Mouse (Mus musculus): ENCODE results near the gene Gm1123. TPM values are rescaled to one million over a fixed set of nuclear protein-coding genes. Genes with fewer than 3 reads are reported as not detected.
A peak's percentile ranks its signal among the peaks of the same experiment; 100 is the strongest.

The Gm1123 gene
- polyA plus RNA-seq, 1 experiment from 2014 or later: 0.18 TPM

GRCm38 (mm10) chr9:99062544-99062943 lies 27.0 kb upstream of the Gm1123 start:
- H3K36me3 ChIP-seq (ENCODE audit: control insufficient read depth, insufficient read depth, low read length): peaks cover 34% of the 10 kb centered on the region; the same call in 1 of the 2 replicates
- no peaks in the 10 kb centered on the region for H3K9me3 ChIP-seq (ENCODE audit: control insufficient read depth, low read length)
- H3K27ac ChIP-seq (replicated peaks in 1 of 2; ENCODE audit: control insufficient read depth in 1 of 2, insufficient read depth in 1 of 2, low read depth in 2 of 2, low read length in 2 of 2): no peak overlapping the region
- H3K27me3 ChIP-seq (ENCODE audit: control insufficient read depth, insufficient read depth, low read length): no peaks in the 10 kb centered on the region
- no peak overlapping the region for H3K9ac ChIP-seq (ENCODE audit: low read length)
- ATAC-seq (ENCODE audit: insufficient number of reproducible peaks, insufficient read depth, low FRiP score, low read depth): no peak
- H3K4me1 ChIP-seq (ENCODE audit: control insufficient read depth in 2 of 2, insufficient read depth in 2 of 2, low read length in 2 of 2): no peaks in the 10 kb centered on the region
- no peak overlapping the region for H3K4me2 ChIP-seq (ENCODE audit: low read length)
- WGBS: 44% methylated on average over 7 of the region's 7 CpGs
- no peak overlapping the region for H3K4me3 ChIP-seq (ENCODE audit: control insufficient read depth in 1 of 2, insufficient read depth in 1 of 2, low read depth in 1 of 2, low read length in 2 of 2)

DNA sequence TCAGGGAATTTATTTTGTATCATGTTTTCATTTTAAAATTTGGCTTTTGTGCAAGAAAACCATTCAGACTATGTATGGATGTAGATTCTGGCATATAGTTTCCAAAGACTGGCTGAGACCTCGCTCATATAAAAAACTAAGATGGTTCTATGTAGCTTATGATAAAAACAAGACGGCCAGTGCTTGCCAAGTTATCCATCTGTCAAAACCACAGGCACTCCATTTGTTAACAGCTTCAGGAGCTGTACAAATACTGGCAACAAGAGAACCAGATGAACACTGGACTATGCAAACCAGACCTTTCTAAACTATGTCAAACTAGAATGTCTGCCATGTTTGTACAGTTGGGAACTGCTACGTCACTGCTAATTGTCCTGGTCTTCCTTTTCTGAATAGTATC lies 22.2 kb upstream of the Gm1123 start:
- no peaks in the 10 kb centered on the region for H3K27me3 ChIP-seq (ENCODE audit: control insufficient read depth, insufficient read depth, low read length)
- 81% methylated on average over 3 of the region's 3 CpGs for WGBS
- H3K27ac ChIP-seq (replicated peaks in 1 of 2; ENCODE audit: control insufficient read depth in 1 of 2, insufficient read depth in 1 of 2, low read depth in 2 of 2, low read length in 2 of 2): no peak overlapping the region
- no peak for ATAC-seq (ENCODE audit: insufficient number of reproducible peaks, insufficient read depth, low FRiP score, low read depth)
- no peak overlapping the region for H3K4me3 ChIP-seq (ENCODE audit: control insufficient read depth in 1 of 2, insufficient read depth in 1 of 2, low read depth in 1 of 2, low read length in 2 of 2)
- no peak overlapping the region for H3K4me2 ChIP-seq (ENCODE audit: low read length)
- H3K36me3 ChIP-seq (ENCODE audit: control insufficient read depth, insufficient read depth, low read length): peaks cover 25% of the 10 kb centered on the region; the same call in 1 of the 2 replicates
- H3K9ac ChIP-seq (ENCODE audit: low read length): no peak overlapping the region
- peaks cover 0 to 6% of the 10 kb centered on the region in 2 experiments; a peak in 1 of 4 replicates for H3K4me1 ChIP-seq (ENCODE audit: control insufficient read depth in 2 of 2, insufficient read depth in 2 of 2, low read length in 2 of 2)
- H3K9me3 ChIP-seq (ENCODE audit: control insufficient read depth, low read length): no peaks in the 10 kb centered on the region

- WGBS: 21% methylated on average over 6 of the region's 6 CpGs
- peak overlapping the region in 1 of 2 experiments; percentile 29; a peak in 2 of 4 replicates for H3K27ac ChIP-seq (replicated peaks in 1 of 2; ENCODE audit: control insufficient read depth in 1 of 2, insufficient read depth in 1 of 2, low read depth in 2 of 2, low read length in 2 of 2)
- no peak; the same call in 1 of the 2 replicates for ATAC-seq (ENCODE audit: insufficient number of reproducible peaks, insufficient read depth, low FRiP score, low read depth)
Observed at GRCm38 (mm10) chr9:99049760-99050159, 14.2 kb upstream of the Gm1123 start.

DNA sequence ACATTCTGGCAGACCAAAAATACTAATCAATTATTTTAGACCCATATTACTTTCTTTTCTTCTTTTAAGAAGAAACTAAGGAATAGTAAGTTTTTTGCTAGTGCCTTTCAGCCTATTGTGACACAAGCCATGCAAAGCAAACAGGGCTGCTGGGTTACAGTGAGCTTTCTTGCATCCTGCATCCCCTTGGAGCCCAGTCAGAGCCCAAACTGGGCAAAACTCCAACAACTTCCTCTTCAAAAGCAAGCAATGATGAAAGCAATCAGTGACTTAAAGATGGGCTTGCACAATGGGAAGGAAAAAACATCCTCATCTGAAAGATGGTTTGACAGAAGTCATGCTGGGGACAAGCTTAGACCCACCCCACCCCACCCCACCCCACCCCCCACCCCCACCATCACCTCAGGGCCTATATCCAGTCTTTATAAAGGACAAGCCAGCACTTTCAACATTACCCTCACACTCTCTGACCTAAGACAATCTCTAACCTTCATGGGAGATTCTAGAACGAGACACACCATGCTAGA lies 13.3 kb upstream of the Gm1123 start:
- peaks cover 7% of the 10 kb centered on the region; the same call in 1 of the 2 replicates for H3K36me3 ChIP-seq (ENCODE audit: control insufficient read depth, insufficient read depth, low read length)
- H3K27me3 ChIP-seq (ENCODE audit: control insufficient read depth, insufficient read depth, low read length): no peaks in the 10 kb centered on the region
- peaks cover 8 to 21% of the 10 kb centered on the region in 2 experiments for H3K4me1 ChIP-seq (ENCODE audit: control insufficient read depth in 2 of 2, insufficient read depth in 2 of 2, low read length in 2 of 2)
- no peak for ATAC-seq (ENCODE audit: insufficient number of reproducible peaks, insufficient read depth, low FRiP score, low read depth)
- no peaks in the 10 kb centered on the region for H3K9me3 ChIP-seq (ENCODE audit: control insufficient read depth, low read length)
- 44% methylated on average over 1 of the region's 1 CpGs for WGBS
- no peak overlapping the region for H3K4me3 ChIP-seq (ENCODE audit: control insufficient read depth in 1 of 2, insufficient read depth in 1 of 2, low read depth in 1 of 2, low read length in 2 of 2)
- H3K27ac ChIP-seq (replicated peaks in 1 of 2; ENCODE audit: control insufficient read depth in 1 of 2, insufficient read depth in 1 of 2, low read depth in 2 of 2, low read length in 2 of 2): no peak overlapping the region
- no peak overlapping the region for H3K9ac ChIP-seq (ENCODE audit: low read length)
- H3K4me2 ChIP-seq (ENCODE audit: low read length): no peak overlapping the region

More at GRCm38 (mm10) chr9:99049760-99050159, 14.2 kb upstream of the Gm1123 start:
- Histone ChIP-seq H3K4me1 (ENCODE audit: control insufficient read depth in 2 of 2, insufficient read depth in 2 of 2, low read length in 2 of 2) (peaks cover 8 to 23% of the 10 kb centered on the region in 2 experiments), H3K4me2 (ENCODE audit: low read length) (no peak overlapping the region; the same call in 1 of the 2 replicates), H3K27me3 (ENCODE audit: control insufficient read depth, insufficient read depth, low read length) (no peaks in the 10 kb centered on the region), H3K9ac (ENCODE audit: low read length) (no peak overlapping the region), H3K36me3 (ENCODE audit: control insufficient read depth, insufficient read depth, low read length) (peaks cover 7% of the 10 kb centered on the region; the same call in 1 of the 2 replicates), H3K4me3 (ENCODE audit: control insufficient read depth in 1 of 2, insufficient read depth in 1 of 2, low read depth in 1 of 2, low read length in 2 of 2) (no peak overlapping the region), H3K9me3 (ENCODE audit: control insufficient read depth, low read length) (no peaks in the 10 kb centered on the region)

DNA sequence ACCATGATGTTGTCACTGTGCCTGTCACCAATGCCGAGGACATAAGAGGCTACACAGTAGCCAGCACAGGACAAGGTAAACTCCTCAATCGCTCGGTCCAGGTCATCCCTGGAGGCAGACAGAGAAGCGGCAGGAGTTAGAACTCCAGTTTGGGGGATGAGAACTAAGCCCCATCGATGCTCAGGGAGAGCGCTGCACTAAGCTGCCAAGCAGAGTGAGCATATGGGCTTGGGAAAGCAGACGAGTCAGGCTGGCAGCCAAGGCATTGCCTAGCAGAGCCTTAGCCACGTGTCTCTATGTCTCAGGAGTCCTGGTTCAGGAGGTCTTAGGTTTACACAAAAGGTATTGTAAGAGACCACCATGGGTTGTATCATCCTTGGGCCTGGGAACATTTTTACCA lies 9.2 kb upstream of the Gm1123 start:
- H3K36me3 ChIP-seq (ENCODE audit: control insufficient read depth, insufficient read depth, low read length): peaks cover 20% of the 10 kb centered on the region
- H3K27ac ChIP-seq (replicated peaks in 1 of 2; ENCODE audit: control insufficient read depth in 1 of 2, insufficient read depth in 1 of 2, low read depth in 2 of 2, low read length in 2 of 2): no peak overlapping the region
- H3K9me3 ChIP-seq (ENCODE audit: control insufficient read depth, low read length): no peaks in the 10 kb centered on the region
- 94% methylated on average over 8 of the region's 8 CpGs for WGBS
- no peak for ATAC-seq (ENCODE audit: insufficient number of reproducible peaks, insufficient read depth, low FRiP score, low read depth)
- no peak overlapping the region for H3K9ac ChIP-seq (ENCODE audit: low read length)
- no peak overlapping the region for H3K4me2 ChIP-seq (ENCODE audit: low read length)
- peaks cover 3 to 11% of the 10 kb centered on the region in 2 experiments for H3K4me1 ChIP-seq (ENCODE audit: control insufficient read depth in 2 of 2, insufficient read depth in 2 of 2, low read length in 2 of 2)
- H3K27me3 ChIP-seq (ENCODE audit: control insufficient read depth, insufficient read depth, low read length): no peaks in the 10 kb centered on the region
- no peak overlapping the region for H3K4me3 ChIP-seq (ENCODE audit: control insufficient read depth in 1 of 2, insufficient read depth in 1 of 2, low read depth in 1 of 2, low read length in 2 of 2)

GRCm38 (mm10) chr9:99042641-99043040 lies 7.1 kb upstream of the Gm1123 start:
- no peaks in the 10 kb centered on the region for H3K27me3 ChIP-seq (ENCODE audit: control insufficient read depth, insufficient read depth, low read length)
- H3K27ac ChIP-seq (replicated peaks in 1 of 2; ENCODE audit: control insufficient read depth in 1 of 2, insufficient read depth in 1 of 2, low read depth in 2 of 2, low read length in 2 of 2): no peak overlapping the region
- no peak overlapping the region for H3K9ac ChIP-seq (ENCODE audit: low read length)
- no peaks in the 10 kb centered on the region for H3K9me3 ChIP-seq (ENCODE audit: control insufficient read depth, low read length)
- no peak overlapping the region for H3K4me2 ChIP-seq (ENCODE audit: low read length)
- 0 out of 4 replicates have a peak, but pooled peaks cover 2 to 3% of the 10 kb centered on the region in 2 experiments for H3K4me1 ChIP-seq (ENCODE audit: control insufficient read depth in 2 of 2, insufficient read depth in 2 of 2, low read length in 2 of 2)
- H3K4me3 ChIP-seq (ENCODE audit: control insufficient read depth in 1 of 2, insufficient read depth in 1 of 2, low read depth in 1 of 2, low read length in 2 of 2): no peak overlapping the region
- peaks cover 30% of the 10 kb centered on the region for H3K36me3 ChIP-seq (ENCODE audit: control insufficient read depth, insufficient read depth, low read length)
- 86% methylated on average over 4 of the region's 4 CpGs for WGBS
- ATAC-seq (ENCODE audit: insufficient number of reproducible peaks, insufficient read depth, low FRiP score, low read depth): no peak

GRCm38 (mm10) chr9:99041994-99042393 lies 6.5 kb upstream of the Gm1123 start:
- H3K36me3 ChIP-seq (ENCODE audit: control insufficient read depth, insufficient read depth, low read length): peaks cover 30% of the 10 kb centered on the region
- no peak overlapping the region for H3K4me2 ChIP-seq (ENCODE audit: low read length)
- H3K9ac ChIP-seq (ENCODE audit: low read length): no peak overlapping the region
- ATAC-seq (ENCODE audit: insufficient number of reproducible peaks, insufficient read depth, low FRiP score, low read depth): no peak
- 79% methylated on average over 9 of the region's 9 CpGs for WGBS
- peaks cover 2 to 7% of the 10 kb centered on the region in 2 experiments; a peak in 1 of 4 replicates for H3K4me1 ChIP-seq (ENCODE audit: control insufficient read depth in 2 of 2, insufficient read depth in 2 of 2, low read length in 2 of 2)
- H3K27me3 ChIP-seq (ENCODE audit: control insufficient read depth, insufficient read depth, low read length): no peaks in the 10 kb centered on the region
- no peak overlapping the region for H3K27ac ChIP-seq (replicated peaks in 1 of 2; ENCODE audit: control insufficient read depth in 1 of 2, insufficient read depth in 1 of 2, low read depth in 2 of 2, low read length in 2 of 2)
- H3K9me3 ChIP-seq (ENCODE audit: control insufficient read depth, low read length): no peaks in the 10 kb centered on the region
- H3K4me3 ChIP-seq (ENCODE audit: control insufficient read depth in 1 of 2, insufficient read depth in 1 of 2, low read depth in 1 of 2, low read length in 2 of 2): no peak overlapping the region

DNA sequence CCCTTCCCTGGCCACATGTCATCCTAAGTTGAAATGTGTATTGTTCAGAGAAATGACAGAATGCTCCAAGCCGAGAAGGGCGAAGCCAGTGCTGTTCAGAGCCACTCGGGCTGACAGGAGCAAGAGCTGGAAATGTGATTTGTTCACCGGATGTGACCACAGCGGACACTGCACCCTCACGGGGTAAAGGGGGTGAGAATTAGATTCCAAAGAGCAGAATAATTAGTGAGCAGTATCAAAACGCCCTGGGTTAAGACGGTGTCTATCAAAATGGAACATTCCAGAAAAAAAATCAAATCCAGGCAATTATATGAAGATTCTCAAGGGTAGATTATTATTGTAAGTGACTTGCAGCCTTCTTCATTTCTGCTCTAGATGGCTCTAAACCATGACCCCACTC lies 1.4 kb downstream of the Gm1123 start:
- no peak for ATAC-seq (ENCODE audit: insufficient number of reproducible peaks, insufficient read depth, low FRiP score, low read depth)
- H3K9ac ChIP-seq (ENCODE audit: low read length): no peak overlapping the region
- H3K4me3 ChIP-seq (ENCODE audit: control insufficient read depth in 1 of 2, insufficient read depth in 1 of 2, low read depth in 1 of 2, low read length in 2 of 2): no peak overlapping the region
- peaks cover 2 to 7% of the 10 kb centered on the region in 2 experiments; a peak in 1 of 4 replicates for H3K4me1 ChIP-seq (ENCODE audit: control insufficient read depth in 2 of 2, insufficient read depth in 2 of 2, low read length in 2 of 2)
- H3K9me3 ChIP-seq (ENCODE audit: control insufficient read depth, low read length): no peaks in the 10 kb centered on the region
- H3K27me3 ChIP-seq (ENCODE audit: control insufficient read depth, insufficient read depth, low read length): no peaks in the 10 kb centered on the region
- no peak overlapping the region for H3K27ac ChIP-seq (replicated peaks in 1 of 2; ENCODE audit: control insufficient read depth in 1 of 2, insufficient read depth in 1 of 2, low read depth in 2 of 2, low read length in 2 of 2)
- H3K4me2 ChIP-seq (ENCODE audit: low read length): no peak overlapping the region
- WGBS: 83% methylated on average over 8 of the region's 8 CpGs
- peaks cover 4% of the 10 kb centered on the region; the same call in 1 of the 2 replicates for H3K36me3 ChIP-seq (ENCODE audit: control insufficient read depth, insufficient read depth, low read length)

Measured in heart, embryonic 14.5 days (tissue).